Mouse (Mus musculus) cerebellum, adult 11 months (tissue): Measurements from ENCODE around the gene Il2ra.
"Not testable (repeated sequence)": the region's sequence is repeated elsewhere in the genome, so short reads cannot be mapped to it uniquely, and the experiment has no call there.

Experiments
- DNase-seq: peaks from one replicate; pipeline ENCODE4 v3.0.0; 2022

The Il2ra gene

GRCm38 (mm10) chr2:11706030-11706745 is 63.6 kb downstream of the Il2ra start:
- no peak for DNase-seq

- DNase-seq: no peak
Measured at GRCm38 (mm10) chr2:11706746-11707065, 64.1 kb downstream of the Il2ra start.

GRCm38 (mm10) chr2:11708538-11708937 is 65.9 kb downstream of the Il2ra start:
- DNase-seq: no peak

GRCm38 (mm10) chr2:11710101-11710500 is 67.5 kb downstream of the Il2ra start:
- not testable (repeated sequence) for DNase-seq

- DNase-seq: no peak
Measured at GRCm38 (mm10) chr2:11712483-11712990, 69.9 kb downstream of the Il2ra start.

GRCm38 (mm10) chr2:11713021-11713420 is 70.4 kb downstream of the Il2ra start:
- no peak for DNase-seq

GRCm38 (mm10) chr2:11714535-11714934 is 71.9 kb downstream of the Il2ra start:
- DNase-seq: no peak

- no peak for DNase-seq
Measured at GRCm38 (mm10) chr2:11718573-11718972, 76.0 kb downstream of the Il2ra start.

GRCm38 (mm10) chr2:11722564-11722963 is 80.0 kb downstream of the Il2ra start:
- DNase-seq: no peak

- DNase-seq: no peak
Measured at GRCm38 (mm10) chr2:11727574-11727973, 85.0 kb downstream of the Il2ra start.

- no peak for DNase-seq
Measured at GRCm38 (mm10) chr2:11729091-11729490, 86.5 kb downstream of the Il2ra start.

GRCm38 (mm10) chr2:11732978-11733377 is 90.4 kb downstream of the Il2ra start:
- DNase-seq: no peak

- DNase-seq: no peak
Measured at GRCm38 (mm10) chr2:11735853-11736252, 93.2 kb downstream of the Il2ra start.

GRCm38 (mm10) chr2:11738794-11739193 is 96.2 kb downstream of the Il2ra start:
- DNase-seq: no peak

- DNase-seq: no peak
Measured at GRCm38 (mm10) chr2:11739516-11740051, 97.0 kb downstream of the Il2ra start.
